Mouse (Mus musculus): ENCODE measurements around the gene Ndufaf1. TPM values are rescaled to one million over a fixed set of nuclear protein-coding genes. Genes with fewer than 3 reads are reported as not detected.
"Not testable (repeated sequence)": the region's sequence is repeated elsewhere in the genome, so short reads cannot be mapped to it uniquely, and the experiment has no call there.

The Ndufaf1 gene
- polyA plus RNA-seq, 1 experiment = 13.2 TPM

DNA sequence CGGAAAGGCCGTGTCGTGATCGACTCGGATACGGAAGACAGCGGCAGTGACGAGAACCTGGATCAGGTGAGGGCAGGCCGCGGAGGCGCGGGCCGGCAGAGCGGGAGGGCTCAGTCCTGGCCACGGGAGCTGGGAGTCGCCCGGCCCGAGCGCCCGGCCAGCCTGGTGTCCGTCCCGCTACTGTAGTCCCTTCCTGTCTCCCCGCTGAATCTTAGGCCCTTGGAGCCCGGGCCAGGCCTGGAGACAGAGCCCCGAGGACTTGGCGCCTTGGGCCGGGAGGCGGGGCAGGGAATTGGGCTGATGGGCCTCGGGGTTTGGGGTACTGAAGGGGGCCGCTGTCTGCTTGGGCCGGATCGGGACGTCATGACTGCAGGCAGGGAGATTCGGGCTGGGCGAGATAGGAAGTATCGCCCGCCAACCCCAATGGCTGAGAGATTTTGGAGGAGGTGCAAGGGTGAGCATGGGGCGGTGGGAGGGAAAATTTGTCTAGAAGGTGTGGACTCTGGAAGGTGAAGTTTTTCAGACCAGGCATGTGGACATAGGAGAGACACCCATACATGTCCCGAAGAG is 12.7 kb upstream of the Ndufaf1 start:
- Histone ChIP-seq H3ac (ENCODE audit: control insufficient read depth, insufficient read length, low read depth) (peak overlapping the region; percentile 97), H3K79me3 (ENCODE audit: low read depth) (peaks cover 50% of the 10 kb centered on the region), H3K79me2 (ENCODE audit: control insufficient read depth, insufficient read depth) (peaks cover 53% of the 10 kb centered on the region), H3K4me3 (ENCODE audit: insufficient read depth, poor library complexity, severe bottlenecking) (peak overlapping the region; percentile 92), H3K36me3 (ENCODE audit: control insufficient read depth, insufficient read depth) (peaks cover 13% of the 10 kb centered on the region), H3K27me3 (ENCODE audit: control insufficient read depth, insufficient read depth, insufficient read length) (no peaks in the 10 kb centered on the region)
- TF ChIP-seq USF1 (IDR thresholded peaks at IDR 0.05; ENCODE audit: low read depth) = no peak
- no peak for TF ChIP-seq CEBPB (IDR thresholded peaks at IDR 0.05; ENCODE audit: low read depth)
- no peak for TF ChIP-seq MYOG (IDR thresholded peaks at IDR 0.05; ENCODE audit: control insufficient read depth, extremely low read depth, insufficient read length)

DNA sequence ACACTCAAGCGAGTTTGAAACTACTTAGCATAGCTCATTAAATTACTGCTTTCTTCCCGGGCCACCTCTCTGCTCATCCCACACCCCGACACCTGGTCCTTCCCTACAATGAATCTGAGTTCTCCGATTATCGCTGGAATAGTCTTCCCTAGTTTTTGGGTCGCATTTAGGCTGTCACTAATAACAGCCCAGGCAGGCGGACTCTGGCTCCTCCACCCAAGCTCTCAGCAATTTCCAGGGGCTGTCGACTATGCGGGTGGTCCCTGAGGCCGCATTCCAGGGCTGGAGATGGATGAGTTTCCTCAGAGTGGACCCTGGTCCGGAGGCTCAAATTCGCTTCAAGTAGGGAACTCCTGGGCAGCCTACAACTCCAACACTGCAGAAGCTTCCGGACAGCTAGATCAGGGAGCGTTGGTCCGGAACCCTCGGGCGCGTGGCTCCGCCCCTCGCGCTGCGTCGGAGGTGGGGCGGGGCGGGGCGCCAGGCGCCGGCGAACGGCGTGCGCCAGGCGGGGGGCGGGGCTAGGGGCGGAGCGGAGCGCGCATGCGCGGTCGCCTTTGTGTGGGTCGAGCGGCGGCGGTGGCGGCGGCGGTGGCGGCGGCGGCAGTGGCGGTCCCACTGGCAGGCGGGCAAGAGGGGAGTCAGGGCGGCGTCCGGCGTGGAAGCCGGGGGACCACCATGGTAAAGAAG is 12.0 kb upstream of the Ndufaf1 start, which contains the start of gene Rtf1:
Rtf1 (plus strand) TSS at position 544 of the 690 bp plus-strand sequence.
- peaks cover 10% of the 10 kb centered on the region for H3K36me3 ChIP-seq (ENCODE audit: control insufficient read depth, insufficient read depth)
- TF ChIP-seq CEBPB (IDR thresholded peaks at IDR 0.05; ENCODE audit: low read depth) (no peak), MAX (IDR thresholded peaks at IDR 0.05) (no peak), MYOD1 (IDR thresholded peaks at IDR 0.05; ENCODE audit: control insufficient read depth, insufficient read length, low read depth) (no peak), FOSL1 (IDR thresholded peaks at IDR 0.05; ENCODE audit: insufficient read depth, low read length, poor library complexity, severe bottlenecking) (no peak), USF1 (IDR thresholded peaks at IDR 0.05; ENCODE audit: low read depth) (no peak), CTCF (IDR thresholded peaks at IDR 0.05; ENCODE audit: control insufficient read depth, insufficient read depth, insufficient read length) (no peak), MYOG (IDR thresholded peaks at IDR 0.05; ENCODE audit: control insufficient read depth, extremely low read depth, insufficient read length) (no peak)
- H3K79me3 ChIP-seq (ENCODE audit: low read depth) = peaks cover 44% of the 10 kb centered on the region
- H3ac ChIP-seq (ENCODE audit: control insufficient read depth, insufficient read length, low read depth) = peak within 1 kb of the TSS; percentile 97
- H3K79me2 ChIP-seq (ENCODE audit: control insufficient read depth, insufficient read depth) = peaks cover 47% of the 10 kb centered on the region
- no peaks in the 10 kb centered on the region for H3K27me3 ChIP-seq (ENCODE audit: control insufficient read depth, insufficient read depth, insufficient read length)
- peak within 1 kb of the TSS; percentile 92 for H3K4me3 ChIP-seq (ENCODE audit: insufficient read depth, poor library complexity, severe bottlenecking)

DNA sequence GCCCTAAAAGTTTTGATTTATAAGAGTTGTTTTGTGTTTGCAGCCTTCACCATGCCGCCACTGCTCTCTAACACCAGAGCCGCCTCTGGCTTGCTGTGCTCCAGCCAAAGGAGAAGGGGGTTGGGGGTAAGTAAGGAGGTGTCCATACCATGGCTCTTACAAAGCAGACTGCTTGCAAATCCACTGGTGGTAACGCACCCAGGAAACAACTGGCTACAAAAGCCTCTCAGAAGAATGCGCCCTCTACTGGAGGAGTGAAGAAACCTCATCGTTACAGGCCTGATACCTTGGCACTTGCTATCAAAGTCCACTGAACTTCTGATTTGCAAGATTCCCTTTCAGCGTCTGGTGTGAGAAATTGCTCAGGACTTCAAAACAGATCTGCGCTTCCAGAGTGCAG is 6.4 kb upstream of the Ndufaf1 start:
- Histone ChIP-seq H3K27me3 (ENCODE audit: control insufficient read depth, insufficient read depth, insufficient read length) (no peaks in the 10 kb centered on the region), H3K79me2 (ENCODE audit: control insufficient read depth, insufficient read depth) (no peaks in the 10 kb centered on the region), H3K79me3 (ENCODE audit: low read depth) (no peaks in the 10 kb centered on the region), H3ac (ENCODE audit: control insufficient read depth, insufficient read length, low read depth) (no peak overlapping the region), H3K4me3 (ENCODE audit: insufficient read depth, poor library complexity, severe bottlenecking) (no peak overlapping the region), H3K36me3 (ENCODE audit: control insufficient read depth, insufficient read depth) (no peaks in the 10 kb centered on the region)
- TF ChIP-seq MYOG (IDR thresholded peaks at IDR 0.05; ENCODE audit: control insufficient read depth, extremely low read depth, insufficient read length) (no peak), MYOD1 (IDR thresholded peaks at IDR 0.05; ENCODE audit: control insufficient read depth, insufficient read length, low read depth) (no peak), FOSL1 (IDR thresholded peaks at IDR 0.05; ENCODE audit: insufficient read depth, low read length, poor library complexity, severe bottlenecking) (no peak)

DNA sequence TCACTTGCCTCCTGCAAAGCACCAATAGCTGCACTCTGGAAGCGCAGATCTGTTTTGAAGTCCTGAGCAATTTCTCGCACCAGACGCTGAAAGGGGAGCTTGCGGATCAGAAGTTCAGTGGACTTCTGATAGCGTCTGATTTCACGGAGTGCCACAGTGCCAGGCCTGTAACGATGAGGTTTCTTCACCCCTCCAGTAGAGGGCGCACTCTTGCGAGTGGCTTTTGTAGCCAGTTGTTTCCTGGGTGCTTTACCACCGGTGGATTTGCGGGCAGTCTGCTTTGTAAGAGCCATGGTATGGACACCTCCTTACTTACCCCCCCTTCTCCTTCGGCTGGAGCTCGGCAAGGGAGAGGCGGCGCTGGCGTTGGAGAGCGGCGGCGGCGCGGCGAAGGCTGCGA is 3.1 kb upstream of the Ndufaf1 start:
- not testable (repeated sequence) for H3K36me3 ChIP-seq (ENCODE audit: control insufficient read depth, insufficient read depth); H3K4me3 ChIP-seq (ENCODE audit: insufficient read depth, poor library complexity, severe bottlenecking); H3K27me3 ChIP-seq (ENCODE audit: control insufficient read depth, insufficient read depth, insufficient read length); H3ac ChIP-seq (ENCODE audit: control insufficient read depth, insufficient read length, low read depth)
- Histone ChIP-seq H3K79me2 (ENCODE audit: control insufficient read depth, insufficient read depth) (peaks cover 19% of the 10 kb centered on the region), H3K79me3 (ENCODE audit: low read depth) (peaks cover 14% of the 10 kb centered on the region)

DNA sequence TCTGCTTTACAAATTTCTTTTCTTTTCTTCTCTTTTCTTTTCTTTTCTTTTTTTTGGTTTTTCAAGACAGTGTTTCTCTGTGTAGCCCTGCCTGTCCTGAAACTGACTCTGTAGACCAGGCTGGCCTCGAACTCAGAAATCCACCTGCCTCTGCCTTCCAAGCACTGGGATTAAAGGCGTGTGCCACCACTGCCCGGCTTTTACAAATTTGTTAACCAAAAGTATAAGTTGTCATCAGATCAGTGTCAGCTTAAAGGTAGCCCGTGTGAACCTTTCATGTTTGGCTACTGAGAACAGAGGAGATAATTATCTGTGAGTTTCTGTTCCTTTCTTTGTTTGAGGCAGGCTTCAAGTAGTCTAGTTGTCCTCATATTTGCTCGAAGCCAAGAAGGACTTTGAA is 18.4 kb downstream of the Ndufaf1 start:
- peaks cover 84% of the 10 kb centered on the region for H3K36me3 ChIP-seq (ENCODE audit: control insufficient read depth, insufficient read depth)
- H3K79me3 ChIP-seq (ENCODE audit: low read depth) = no peaks in the 10 kb centered on the region
- H3K79me2 ChIP-seq (ENCODE audit: control insufficient read depth, insufficient read depth) = no peaks in the 10 kb centered on the region
- H3K27me3 ChIP-seq (ENCODE audit: control insufficient read depth, insufficient read depth, insufficient read length) = no peaks in the 10 kb centered on the region
- no peak overlapping the region for H3ac ChIP-seq (ENCODE audit: control insufficient read depth, insufficient read length, low read depth)
- H3K4me3 ChIP-seq (ENCODE audit: insufficient read depth, poor library complexity, severe bottlenecking) = no peak overlapping the region
- no peak for TF ChIP-seq MAX (IDR thresholded peaks at IDR 0.05)

GRCm38 (mm10) chr2:119641214-119641912 is 21.3 kb downstream of the Ndufaf1 start:
- H3K36me3 ChIP-seq (ENCODE audit: control insufficient read depth, insufficient read depth) = peaks cover 74% of the 10 kb centered on the region

More at GRCm38 (mm10) chr2:119641214-119641912, 21.3 kb downstream of the Ndufaf1 start:
- Histone ChIP-seq H3ac (ENCODE audit: control insufficient read depth, insufficient read length, low read depth) (no peak overlapping the region), H3K79me3 (ENCODE audit: low read depth) (no peaks in the 10 kb centered on the region), H3K79me2 (ENCODE audit: control insufficient read depth, insufficient read depth) (no peaks in the 10 kb centered on the region), H3K27me3 (ENCODE audit: control insufficient read depth, insufficient read depth, insufficient read length) (no peaks in the 10 kb centered on the region), H3K4me3 (ENCODE audit: insufficient read depth, poor library complexity, severe bottlenecking) (no peak overlapping the region)
- TF ChIP-seq CTCF (IDR thresholded peaks at IDR 0.05; ENCODE audit: control insufficient read depth, insufficient read depth, insufficient read length) (no peak), MYOD1 (IDR thresholded peaks at IDR 0.05; ENCODE audit: control insufficient read depth, insufficient read length, low read depth) (no peak)
